Mouse (Mus musculus) layer of hippocampus, adult 2 months (tissue): ENCODE data around the gene Ttll7. TPM values are rescaled to one million over a fixed set of nuclear protein-coding genes. Genes with fewer than 3 reads are reported as not detected.

Source experiments
- DNase-seq, 2 experiments: peaks; one replicate each; pipeline ENCODE4 v3.0.0; 2022; ENCODE audit warnings: low spot score in 2 of 2
- H3K27ac ChIP-seq: fragments of 200-600 bp; 2 replicates; pipeline ENCODE4 v1.8.1; 2022
- H3K4me3 ChIP-seq: fragments of 200-600 bp; 2 replicates; pipeline ENCODE4 v1.8.1; 2022; ENCODE audit warnings: mild to moderate bottlenecking
- CTCF ChIP-seq: fragments of 200-600 bp; conservative IDR thresholded peaks from 2 replicates; pipeline ENCODE4 v1.8.1; 2022; ENCODE audit warnings: antibody characterized with exemption, mild to moderate bottlenecking, moderate library complexity
- total RNA-seq, 2 experiments: library from RNA; stranded (reverse); gene quantifications; 2 replicates each; pipeline ENCODE4 v1.2.3; 2021

Ttll7 gene
- total RNA-seq, 2 experiments from 2014 or later: 130 to 131 TPM

GRCm38 (mm10) chr3:146964384-146964783 is 112.2 kb downstream of the Ttll7 start:
- Histone ChIP-seq H3K27ac (no peak overlapping the region), H3K4me3 (no peak overlapping the region)
- DNase-seq: no peak
- no peak for TF ChIP-seq CTCF

- no peak for DNase-seq
- Histone ChIP-seq H3K4me3 (no peak overlapping the region), H3K27ac (no peak overlapping the region)
- no peak for TF ChIP-seq CTCF
Measured at GRCm38 (mm10) chr3:146967242-146967641, 115.1 kb downstream of the Ttll7 start.

GRCm38 (mm10) chr3:146967834-146968233 is 115.7 kb downstream of the Ttll7 start:
- H3K27ac ChIP-seq: no peak overlapping the region
- no peak for TF ChIP-seq CTCF
- no peak overlapping the region for H3K4me3 ChIP-seq
- DNase-seq: no peak

GRCm38 (mm10) chr3:146978272-146978671 is 126.1 kb downstream of the Ttll7 start:
- no peak for TF ChIP-seq CTCF
- H3K27ac ChIP-seq: no peak overlapping the region
- DNase-seq: no peak
- H3K4me3 ChIP-seq: no peak overlapping the region

GRCm38 (mm10) chr3:146993834-146994669 is 141.9 kb downstream of the Ttll7 start:
- Histone ChIP-seq H3K27ac (no peak overlapping the region), H3K4me3 (peak overlapping the region; percentile 40)
- TF ChIP-seq CTCF: peak; percentile 86
- DNase-seq: peak; percentile 40 to 51

GRCm38 (mm10) chr3:146994670-146995415 is 142.7 kb downstream of the Ttll7 start:
- peak overlapping the region; percentile 40 for H3K4me3 ChIP-seq
- DNase-seq: no peak
- H3K27ac ChIP-seq: no peak overlapping the region
- TF ChIP-seq CTCF: no peak; the same call in 1 of the 2 replicates

GRCm38 (mm10) chr3:146999148-146999547 is 147.0 kb downstream of the Ttll7 start:
- DNase-seq: no peak
- TF ChIP-seq CTCF: no peak
- H3K27ac ChIP-seq: no peak overlapping the region
- no peak overlapping the region for H3K4me3 ChIP-seq

GRCm38 (mm10) chr3:147000963-147001362 is 148.8 kb downstream of the Ttll7 start:
- DNase-seq: no peak
- no peak for TF ChIP-seq CTCF
- Histone ChIP-seq H3K27ac (no peak overlapping the region), H3K4me3 (no peak overlapping the region)

- DNase-seq: no peak
- Histone ChIP-seq H3K4me3 (no peak overlapping the region), H3K27ac (no peak overlapping the region)
- TF ChIP-seq CTCF: no peak
Measured at GRCm38 (mm10) chr3:147001557-147001956, 149.4 kb downstream of the Ttll7 start.

- no peak for DNase-seq
- no peak overlapping the region for H3K27ac ChIP-seq
- TF ChIP-seq CTCF: no peak
- no peak overlapping the region for H3K4me3 ChIP-seq
Measured at GRCm38 (mm10) chr3:147016506-147016905, 164.3 kb downstream of the Ttll7 start.

- no peak overlapping the region for H3K27ac ChIP-seq
- no peak for TF ChIP-seq CTCF
- DNase-seq: no peak
- H3K4me3 ChIP-seq: no peak overlapping the region
Measured at GRCm38 (mm10) chr3:147019506-147019905, 167.3 kb downstream of the Ttll7 start.

- TF ChIP-seq CTCF: no peak
- no peak for DNase-seq
- H3K27ac ChIP-seq: no peak overlapping the region
- no peak overlapping the region for H3K4me3 ChIP-seq
Measured at GRCm38 (mm10) chr3:147026248-147026647, 174.1 kb downstream of the Ttll7 start.

- no peak for TF ChIP-seq CTCF
- no peak overlapping the region for H3K27ac ChIP-seq
- no peak overlapping the region for H3K4me3 ChIP-seq
- DNase-seq: no peak
Measured at GRCm38 (mm10) chr3:147028382-147028781, 176.2 kb downstream of the Ttll7 start.

GRCm38 (mm10) chr3:147029718-147030117 is 177.6 kb downstream of the Ttll7 start:
- DNase-seq: no peak
- Histone ChIP-seq H3K4me3 (no peak overlapping the region), H3K27ac (no peak overlapping the region)
- TF ChIP-seq CTCF: no peak
